Mouse (Mus musculus) bone marrow, adult 2 months (tissue): Measurements from ENCODE around the gene Lyzl6. TPM values are rescaled to one million over a fixed set of nuclear protein-coding genes. Genes with fewer than 3 reads are reported as not detected.

Experiments
- H3K27ac ChIP-seq: fragments of 200-500 bp; 2 replicates; pipeline ENCODE4 v1.5.1; 2012; ENCODE audit warnings: low read depth, mild to moderate bottlenecking, control low read depth, inconsistent platforms, low read length; ENCODE audit not compliant: control insufficient read depth, poor library complexity, insufficient read depth
- H3K4me1 ChIP-seq: fragments of 200-500 bp; 2 replicates; pipeline ENCODE4 v1.6.1; 2011; ENCODE audit warnings: low read length; ENCODE audit not compliant: control insufficient read depth, insufficient read depth
- H3K4me3 ChIP-seq: fragments of 200-500 bp; replicated peaks from 2 replicates; pipeline ENCODE3; 2011; ENCODE audit warnings: mild to moderate bottlenecking, low read depth, low read length, control low read depth; ENCODE audit not compliant: control insufficient read depth
- CTCF ChIP-seq: fragments of 200-500 bp; IDR thresholded peaks from 2 replicates; pipeline ENCODE4 v1.5.1; 2011; ENCODE audit warnings: low read length, control low read depth; ENCODE audit not compliant: control insufficient read depth, insufficient read depth
- POLR2A ChIP-seq: fragments of 200-500 bp; IDR thresholded peaks from 2 replicates; pipeline ENCODE4 v1.6.1; 2011; ENCODE audit warnings: low read depth, mild to moderate bottlenecking, control low read depth, low read length, borderline replicate concordance; ENCODE audit not compliant: control insufficient read depth
- WGBS: fragments of 180-500 bp; shearing (Covaris S2); methylation state at CpG from one replicate; pipeline ENCODE4 v1.1.7; 2018; 5-methylcytosine and 5-hydroxymethylcytosine counted together
- polyA plus RNA-seq: library from polyadenylated mRNA; stranded (reverse); fragments of >200 nt; gene quantifications from 2 replicates; pipeline ENCODE4 v1.2.4, GENCODE M21; 2011; ENCODE audit warnings: low replicate concordance; ENCODE audit not compliant: missing spikeins, insufficient read depth, insufficient read length

The Lyzl6 gene
- polyA plus RNA-seq, 1 experiment, result not detected

- 1% methylated on average over 71 of the region's 71 CpGs for WGBS
- H3K4me1 ChIP-seq, result no peaks in the 10 kb centered on the region
- no peak within 1 kb of the TSS for H3K4me3 ChIP-seq
- TF ChIP-seq CTCF (no peak), POLR2A (no peak)
- H3K27ac ChIP-seq, result no peak within 1 kb of the TSS
Measured at GRCm38 (mm10) chr11:103649301-103649982, 10.8 kb upstream of the Lyzl6 start, which contains the start of gene Rprml. Gene Rprml (plus strand): TSS chr11:103649570.

- TF ChIP-seq POLR2A, result no peak
- TF ChIP-seq CTCF, result no peak
- WGBS, result 31% methylated on average over 7 of the region's 7 CpGs
- Histone ChIP-seq H3K4me3 (no peak overlapping the region), H3K4me1 (no peaks in the 10 kb centered on the region), H3K27ac (no peak overlapping the region)
Measured at GRCm38 (mm10) chr11:103648656-103649055, 10.0 kb upstream of the Lyzl6 start.

- Histone ChIP-seq H3K27ac (no peak overlapping the region), H3K4me3 (no peak overlapping the region), H3K4me1 (no peaks in the 10 kb centered on the region)
- WGBS, result 12% methylated on average over 11 of the region's 11 CpGs
- TF ChIP-seq CTCF (no peak), POLR2A (no peak)
Measured at GRCm38 (mm10) chr11:103647921-103648620, 9.4 kb upstream of the Lyzl6 start.

GRCm38 (mm10) chr11:103646301-103646700, 7.6 kb upstream of the Lyzl6 start:
- WGBS, result 63% methylated on average over 6 of the region's 6 CpGs
- no peak overlapping the region for H3K4me3 ChIP-seq
- no peak overlapping the region for H3K27ac ChIP-seq
- no peak for TF ChIP-seq CTCF
- no peak for TF ChIP-seq POLR2A
- H3K4me1 ChIP-seq, result no peaks in the 10 kb centered on the region

GRCm38 (mm10) chr11:103645731-103646130, 7.0 kb upstream of the Lyzl6 start:
- no peak for TF ChIP-seq POLR2A
- TF ChIP-seq CTCF, result no peak
- Histone ChIP-seq H3K27ac (no peak overlapping the region), H3K4me3 (no peak overlapping the region), H3K4me1 (no peaks in the 10 kb centered on the region)
- WGBS, result 62% methylated on average over 8 of the region's 8 CpGs

- no peak for TF ChIP-seq POLR2A
- no peak overlapping the region for H3K27ac ChIP-seq
- H3K4me1 ChIP-seq, result no peaks in the 10 kb centered on the region
- 62% methylated on average over 9 of the region's 9 CpGs for WGBS
- H3K4me3 ChIP-seq, result no peak overlapping the region
Measured at GRCm38 (mm10) chr11:103643211-103643610, 4.5 kb upstream of the Lyzl6 start.

- Histone ChIP-seq H3K27ac (no peak overlapping the region), H3K4me3 (no peak overlapping the region), H3K4me1 (no peaks in the 10 kb centered on the region)
- TF ChIP-seq POLR2A (no peak), CTCF (peak; percentile 91)
- 3% methylated on average over 10 of the region's 10 CpGs for WGBS
Measured at GRCm38 (mm10) chr11:103639407-103639946, 787 bp upstream of the Lyzl6 start.

GRCm38 (mm10) chr11:103636261-103636660, 2.4 kb downstream of the Lyzl6 start:
- Histone ChIP-seq H3K4me1 (no peaks in the 10 kb centered on the region), H3K27ac (no peak overlapping the region), H3K4me3 (no peak overlapping the region)
- TF ChIP-seq POLR2A (no peak), CTCF (no peak)
- 78% methylated on average over 6 of the region's 6 CpGs for WGBS

GRCm38 (mm10) chr11:103635481-103635880, 3.2 kb downstream of the Lyzl6 start:
- no peak overlapping the region for H3K27ac ChIP-seq
- 53% methylated on average over 3 of the region's 3 CpGs for WGBS
- TF ChIP-seq POLR2A (no peak), CTCF (no peak)
- H3K4me1 ChIP-seq, result no peaks in the 10 kb centered on the region
- H3K4me3 ChIP-seq, result no peak overlapping the region
